Mouse (Mus musculus) kidney, adult 8-10 months (tissue): ENCODE measurements at regions not wholly inside any gene's neighbourhood (a gene's known extent, or its start where the extent isn't known, plus 50 kb on each side); places are given as distances from the start of the nearest gene placed in this dataset.

ENCODE experiments used
- DNase-seq, 2 experiments: peaks; one replicate each; pipeline ENCODE4 v3.0.0; 2022

DNA sequence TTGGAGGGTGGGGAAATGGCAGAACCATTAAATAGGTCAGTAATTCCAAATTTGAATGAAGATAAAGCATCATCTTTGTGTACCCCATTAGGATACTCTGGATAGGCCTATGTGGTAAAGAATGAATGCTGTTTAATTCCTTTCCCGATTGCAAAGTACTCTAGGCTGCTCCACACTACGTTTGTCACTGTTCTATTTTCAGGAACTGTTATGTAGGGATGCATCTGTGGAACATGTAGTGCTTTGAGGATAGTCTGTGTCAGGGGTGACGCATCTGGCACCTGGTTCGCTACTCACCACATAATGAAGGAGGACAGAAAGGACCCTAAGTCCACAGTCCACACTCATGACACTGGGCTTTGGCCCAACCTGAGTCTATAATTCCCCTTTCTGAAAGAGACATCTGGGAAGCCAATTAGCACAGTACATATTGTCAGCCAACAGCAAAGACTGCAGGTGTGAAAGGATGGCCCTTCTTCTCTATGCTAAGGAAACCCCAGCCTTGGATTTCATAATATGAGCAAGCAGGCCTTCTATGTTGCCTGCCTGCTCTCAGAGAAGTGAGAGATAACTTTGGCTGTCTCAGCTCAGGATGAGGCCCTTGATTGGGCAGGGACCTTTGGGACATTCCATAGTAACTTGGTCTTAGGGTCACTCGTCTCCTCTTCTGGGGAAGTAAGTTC, 230.4 kb upstream of the Marcks start:
- DNase-seq = no peak

DNA sequence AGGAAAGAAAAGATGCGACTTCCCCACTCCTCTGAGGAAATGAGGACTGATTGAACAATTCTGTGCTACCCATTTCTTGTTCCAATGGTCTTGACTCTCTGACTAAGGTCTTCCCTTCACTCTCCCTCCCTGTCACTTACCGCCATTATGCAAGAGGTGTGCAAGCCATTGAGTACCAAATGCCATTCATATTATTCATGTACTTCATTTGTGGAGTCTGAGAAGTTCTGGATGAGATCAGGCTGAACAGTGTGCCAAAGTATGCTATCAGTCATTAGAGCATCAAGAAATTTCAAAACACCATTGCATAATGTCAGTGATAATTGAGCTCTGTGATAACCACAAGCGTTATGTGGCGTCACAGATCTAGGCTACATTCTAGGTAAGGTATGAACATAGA, 229.1 kb upstream of the Marcks start:
- DNase-seq = no peak

- DNase-seq = no peak
Observed at GRCm38 (mm10) chr10:37364506-37364905, 225.8 kb upstream of the Marcks start.

DNA sequence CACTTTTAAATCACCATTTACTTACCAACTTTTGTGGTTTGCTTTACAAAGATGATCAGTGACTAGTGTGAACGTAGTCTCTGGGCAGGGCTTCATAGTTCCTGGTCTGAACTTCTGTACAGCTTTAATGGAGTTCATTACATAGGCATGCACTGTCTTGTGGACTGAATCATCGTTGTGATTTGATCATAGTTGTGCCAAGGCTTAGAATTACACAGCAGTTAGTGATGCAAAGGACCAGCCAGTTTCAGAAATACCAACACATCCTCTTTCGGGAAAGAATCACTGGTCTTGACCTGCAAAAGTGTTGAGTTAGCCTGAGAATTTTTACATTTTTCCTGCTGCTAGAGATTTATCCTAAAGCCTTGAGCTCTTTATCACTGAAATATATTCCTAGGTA, 222.3 kb upstream of the Marcks start:
- DNase-seq = no peak

- DNase-seq = no peak
Observed at GRCm38 (mm10) chr10:37358900-37359299, 220.2 kb upstream of the Marcks start.

DNA sequence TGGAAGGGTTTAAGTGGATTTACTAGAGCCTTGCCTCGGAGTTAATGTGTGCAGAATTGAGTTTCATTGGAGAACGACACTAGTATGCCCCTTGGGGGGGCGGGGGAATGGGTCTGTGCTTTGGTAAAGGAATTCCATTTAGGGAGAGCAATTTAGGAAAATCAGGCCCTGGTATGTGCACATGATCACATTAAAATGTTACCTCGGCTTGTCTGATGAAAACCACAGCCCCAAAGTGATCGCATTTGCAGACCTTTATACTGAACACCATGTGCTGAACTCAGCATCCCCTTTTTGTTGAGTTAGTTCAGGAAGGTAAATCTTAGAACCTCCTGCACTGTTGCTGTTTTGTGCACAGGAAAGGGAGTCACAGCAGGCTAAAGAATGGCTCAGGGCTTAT, 219.6 kb upstream of the Marcks start:
- DNase-seq = peak in 1 of 2 experiments; percentile 5

GRCm38 (mm10) chr10:37357304-37358060, 218.8 kb upstream of the Marcks start:
- DNase-seq = no peak

GRCm38 (mm10) chr10:37349261-37349660, 210.5 kb upstream of the Marcks start:
- DNase-seq = no peak

DNA sequence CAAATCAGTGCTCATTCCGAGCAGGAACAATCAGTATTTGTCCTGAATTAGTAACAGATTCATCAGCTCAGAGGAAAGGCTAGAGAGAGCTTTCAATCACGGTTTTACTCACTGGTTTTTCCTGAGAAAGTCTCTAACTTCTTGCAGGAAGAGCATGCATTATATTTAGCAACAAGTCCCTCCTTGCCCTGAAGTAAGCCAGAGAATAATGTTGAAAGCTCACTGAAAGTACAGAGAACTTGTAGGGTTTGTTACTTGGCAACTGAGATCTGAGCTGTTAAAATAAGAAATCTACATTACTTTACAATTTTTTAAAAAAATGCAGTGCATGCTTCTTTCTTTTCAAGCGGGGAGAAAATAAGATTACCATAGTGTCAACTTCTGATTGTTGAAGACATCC, 209.7 kb upstream of the Marcks start:
- DNase-seq = no peak

DNA sequence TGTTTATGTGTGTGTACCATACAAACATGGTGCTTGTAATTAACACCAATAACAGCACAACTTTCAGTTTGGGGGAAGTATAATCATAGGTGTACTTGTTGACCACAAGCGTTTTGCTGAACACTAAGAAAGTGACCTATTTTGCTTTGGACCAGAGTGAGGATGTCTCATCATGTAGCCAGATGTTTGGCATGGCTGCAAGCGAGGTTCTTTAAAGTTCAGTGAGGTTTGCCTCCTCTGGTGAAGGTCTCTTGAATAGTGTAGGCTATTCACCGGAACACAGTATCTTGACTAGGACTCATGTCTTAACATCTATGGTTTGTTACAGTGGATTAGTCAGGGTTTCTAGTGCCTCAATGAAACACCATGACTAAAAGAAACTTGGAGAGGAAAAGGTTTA, 208.9 kb upstream of the Marcks start:
- no peak for DNase-seq

GRCm38 (mm10) chr10:37342675-37343074, 204.0 kb upstream of the Marcks start:
- DNase-seq = no peak

- DNase-seq = no peak
Observed at GRCm38 (mm10) chr10:37339658-37340057, 200.9 kb upstream of the Marcks start.

- DNase-seq = peak in 1 of 2 experiments; percentile 13
Observed at GRCm38 (mm10) chr10:37338073-37338912, 199.6 kb upstream of the Marcks start.

DNA sequence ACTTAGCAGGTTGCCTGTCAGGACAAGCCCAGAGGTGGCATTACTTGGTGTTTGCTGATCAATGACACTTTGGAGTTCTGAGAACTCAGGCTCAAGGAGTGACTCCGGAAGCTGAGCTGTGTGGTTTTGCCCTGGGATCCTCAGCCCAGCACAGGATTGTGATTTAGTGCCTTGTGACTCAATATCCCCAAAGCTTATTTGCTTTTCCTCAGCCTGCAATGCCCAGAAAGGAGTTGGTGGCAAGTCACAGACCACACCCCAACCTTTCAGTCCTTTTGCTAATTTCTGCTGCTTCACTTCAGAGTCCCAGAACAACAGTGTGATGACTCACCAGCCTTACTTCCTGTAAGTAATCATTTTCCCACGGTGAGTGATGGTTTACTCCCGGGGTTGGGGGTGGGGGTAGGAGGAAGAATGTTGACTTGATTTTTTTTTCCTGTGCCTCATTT, 198.5 kb upstream of the Marcks start:
- peak; percentile 25 to 34 for DNase-seq

DNA sequence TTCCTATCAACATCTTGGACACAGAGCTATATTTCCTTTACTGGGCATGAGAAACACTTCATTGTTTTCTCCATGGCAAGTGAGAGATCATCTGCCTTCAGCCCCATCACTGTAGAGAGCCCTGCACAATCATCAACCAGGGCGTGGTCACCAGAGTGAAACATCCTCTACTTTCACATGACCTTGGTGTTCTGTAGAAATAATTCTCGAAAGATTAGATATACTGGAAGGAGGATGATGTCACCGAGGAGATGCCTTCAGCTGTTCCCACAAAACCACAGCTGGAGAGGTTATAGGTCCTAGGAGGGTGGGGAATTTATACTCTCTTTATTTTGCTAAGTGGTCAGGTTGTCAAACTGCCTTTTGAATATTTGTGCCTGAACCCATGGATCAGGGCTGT, 196.4 kb upstream of the Marcks start:
- DNase-seq = no peak

DNA sequence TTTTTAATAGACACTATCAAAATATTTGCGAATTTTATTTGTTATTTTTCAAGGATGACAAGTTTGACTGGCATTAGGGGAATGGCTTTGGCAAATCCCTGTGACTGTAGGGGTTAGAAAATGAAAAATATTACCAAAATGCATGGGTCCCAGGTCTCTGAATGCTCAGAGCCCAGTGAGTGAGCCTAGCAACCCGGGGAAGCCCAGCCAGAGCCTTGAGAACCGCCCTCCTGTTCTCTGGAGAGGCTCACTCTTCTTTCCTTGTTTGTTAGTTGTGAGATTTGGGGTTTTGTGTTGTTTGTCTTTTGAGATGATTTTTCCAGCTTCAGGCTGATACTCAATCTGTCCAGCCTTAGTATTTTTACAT, 187.4 kb upstream of the Marcks start:
- no peak for DNase-seq

DNA sequence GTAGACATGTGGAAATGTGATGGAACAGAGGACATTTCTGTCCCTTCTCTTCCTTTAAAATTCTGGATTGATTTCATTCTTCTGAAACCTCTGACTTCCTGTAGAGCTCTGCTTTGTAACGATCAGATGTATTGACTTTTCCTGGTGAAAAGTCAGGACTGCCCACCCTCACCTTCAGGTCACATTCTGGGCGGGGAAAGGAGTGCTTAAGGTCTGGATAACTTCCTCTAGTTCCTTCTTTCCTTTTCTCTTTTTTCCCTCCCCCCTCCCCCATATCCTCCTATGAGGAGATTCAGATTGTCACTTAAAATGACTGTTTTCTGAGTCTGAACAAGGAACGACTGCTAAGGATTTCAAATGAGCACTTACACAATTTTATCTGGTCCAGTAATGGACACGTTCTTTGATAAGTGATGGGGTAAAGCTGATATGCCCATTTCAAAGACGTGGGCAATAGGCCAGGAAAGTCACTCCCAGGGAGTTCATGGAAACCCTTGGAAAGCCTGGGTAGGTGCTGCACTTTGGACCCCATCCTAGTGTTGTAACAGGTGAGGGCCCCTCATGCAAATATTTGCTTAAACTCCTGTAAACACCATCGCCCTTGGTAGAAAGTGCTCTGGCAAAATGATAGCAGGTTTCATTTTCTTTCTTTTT, 186.9 kb upstream of the Marcks start:
- peak in 1 of 2 experiments; percentile 7 for DNase-seq

- DNase-seq = no peak
Observed at GRCm38 (mm10) chr10:37323689-37324088, 185.0 kb upstream of the Marcks start.

DNA sequence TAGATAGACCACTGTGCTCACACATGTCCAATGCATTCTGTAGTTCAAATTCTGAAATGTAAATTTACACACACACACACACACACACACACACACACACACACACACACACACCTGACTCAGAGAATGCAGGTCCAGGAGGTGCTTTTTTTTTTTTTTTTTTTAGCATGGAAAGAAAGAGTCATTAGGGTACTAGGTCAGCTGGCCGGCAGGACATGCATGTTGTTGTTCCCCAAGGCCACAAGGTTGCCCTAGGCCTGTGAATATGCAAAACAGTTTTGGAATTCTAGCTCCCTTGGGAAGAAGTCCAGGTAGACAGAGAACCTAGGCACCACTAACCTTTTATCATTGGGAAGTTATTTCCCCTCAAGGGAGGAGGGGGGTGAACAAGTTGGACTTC, 184.1 kb upstream of the Marcks start:
- no peak for DNase-seq

GRCm38 (mm10) chr10:37322310-37322709, 183.6 kb upstream of the Marcks start:
- no peak for DNase-seq

DNA sequence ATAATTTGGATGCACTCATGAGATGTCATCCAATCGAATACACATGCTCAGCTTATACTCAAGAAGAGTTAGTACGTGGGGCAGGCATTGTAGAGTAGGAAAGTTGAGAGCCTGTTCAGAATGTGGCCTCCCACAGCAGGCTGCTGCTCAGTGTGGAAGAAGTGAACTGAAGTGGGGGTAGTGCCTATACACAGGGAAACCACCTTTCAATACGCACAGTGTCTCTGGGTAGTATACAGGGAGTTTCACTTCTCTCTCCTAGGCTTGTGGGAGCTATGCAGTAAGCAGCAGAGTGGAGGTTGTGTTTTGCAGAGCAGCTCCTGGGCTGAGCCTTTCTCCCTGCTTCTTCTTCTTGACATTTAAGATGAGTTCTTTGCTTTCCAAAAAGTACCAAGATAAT, 182.5 kb upstream of the Marcks start:
- DNase-seq = no peak

DNA sequence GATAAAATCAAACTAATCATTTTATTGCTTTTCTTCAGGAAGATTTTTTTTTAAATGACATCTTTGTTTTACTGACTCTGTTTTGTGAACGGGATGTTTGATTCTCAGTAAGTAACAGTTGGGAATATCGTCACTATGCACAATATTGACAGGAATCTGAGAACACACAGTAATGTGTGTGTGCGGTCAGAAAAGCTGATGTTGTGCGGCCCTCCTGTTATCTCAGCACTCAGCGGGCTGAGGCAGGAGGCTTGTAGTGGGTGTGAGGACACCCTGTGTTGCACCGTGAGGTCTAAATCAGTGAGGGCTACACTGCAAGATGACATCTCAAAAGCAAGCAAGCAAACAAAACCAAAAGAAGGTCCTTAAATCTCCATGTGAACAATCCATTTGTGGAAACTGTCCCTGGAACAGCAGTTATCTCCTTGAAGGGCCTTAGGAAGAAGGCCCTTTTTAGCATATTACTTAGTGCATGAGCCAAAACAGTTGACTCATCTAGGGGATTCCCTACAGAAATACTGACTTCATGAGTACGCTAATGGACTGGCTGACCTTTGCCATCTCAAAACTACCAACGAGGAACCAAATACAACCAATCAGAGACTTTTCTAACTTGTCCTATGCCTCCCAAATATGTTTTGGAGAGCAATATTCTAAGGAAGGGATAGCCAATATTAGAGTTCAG, 181.2 kb upstream of the Marcks start:
- DNase-seq = no peak

DNA sequence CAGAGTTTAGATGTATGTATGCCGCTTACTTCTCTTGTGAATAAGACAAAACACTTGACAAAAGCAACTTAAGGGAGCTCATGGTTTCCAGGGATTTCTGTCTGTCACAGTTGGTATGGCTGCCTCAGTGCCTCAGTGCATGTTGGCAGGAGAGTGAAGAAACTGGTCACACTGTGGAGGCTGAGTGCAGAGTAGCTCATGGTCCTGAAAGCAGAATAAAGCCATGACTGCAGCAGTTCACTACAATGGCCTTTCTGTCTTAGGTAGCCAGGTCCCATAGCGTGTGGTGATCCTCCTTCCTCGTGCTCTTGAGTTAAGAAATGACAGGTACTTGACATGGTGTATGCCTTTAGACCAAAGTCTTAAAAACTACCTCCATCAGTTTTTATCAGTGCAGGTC, 178.0 kb upstream of the Marcks start:
- no peak for DNase-seq
